Mouse (Mus musculus) E14TG2a.4 (cell line): Measurements from ENCODE around the gene Scaf1.
A peak's percentile ranks its signal among the peaks of the same experiment; 100 is the strongest.

Experiments
- H3K27me3 ChIP-seq: 2 replicates; pipeline ENCODE4 v1.6.1; 2014; ENCODE audit warnings: low read length, control low read depth; ENCODE audit not compliant: insufficient read depth
- H3K36me3 ChIP-seq: 2 replicates; pipeline ENCODE4 v1.6.1; 2014; ENCODE audit warnings: low read length, control low read depth; ENCODE audit not compliant: insufficient read depth
- H3K4me1 ChIP-seq: replicated peaks from 2 replicates; pipeline ENCODE4 v1.6.1; 2014; ENCODE audit warnings: low read depth, low read length, control low read depth
- H3K4me3 ChIP-seq: replicated peaks from 2 replicates; pipeline ENCODE4 v1.5.1; 2014; ENCODE audit warnings: mild to moderate bottlenecking, low read length
- H3K9me3 ChIP-seq: 2 replicates; pipeline ENCODE4 v1.6.1; 2014; ENCODE audit warnings: low read length, control low read depth
- CTCF ChIP-seq: conservative IDR thresholded peaks from 2 replicates; pipeline ENCODE4 v1.5.1; 2014; ENCODE audit warnings: low read length
- NANOG ChIP-seq: IDR thresholded peaks from 2 replicates; pipeline ENCODE4 v1.6.1; 2014; ENCODE audit warnings: borderline replicate concordance, low read length, mixed read lengths
- POU5F1 ChIP-seq: IDR thresholded peaks from 2 replicates; pipeline ENCODE4 v1.6.1; 2014; ENCODE audit warnings: low read length, borderline replicate concordance

Gene Scaf1

GRCm38 (mm10) chr7:45053931-45054510 lies 37.9 kb upstream of the Scaf1 start:
- peaks cover 67% of the 10 kb centered on the region for H3K4me1 ChIP-seq
- peaks cover 16% of the 10 kb centered on the region for H3K36me3 ChIP-seq
- TF ChIP-seq CTCF, result no peak
- no peak for TF ChIP-seq NANOG
- no peak for TF ChIP-seq POU5F1
- peak overlapping the region; percentile 92 for H3K4me3 ChIP-seq
- no peaks in the 10 kb centered on the region for H3K9me3 ChIP-seq
- H3K27me3 ChIP-seq, result no peaks in the 10 kb centered on the region

- no peaks in the 10 kb centered on the region for H3K9me3 ChIP-seq
- TF ChIP-seq CTCF (no peak), NANOG (no peak), POU5F1 (no peak)
- H3K4me1 ChIP-seq, result peaks cover 69% of the 10 kb centered on the region
- H3K27me3 ChIP-seq, result no peaks in the 10 kb centered on the region
- H3K36me3 ChIP-seq, result peaks cover 23% of the 10 kb centered on the region
- peak overlapping the region; percentile 92 for H3K4me3 ChIP-seq
Observed at GRCm38 (mm10) chr7:45053117-45053930, 37.2 kb upstream of the Scaf1 start.

GRCm38 (mm10) chr7:45052862-45053116 lies 36.6 kb upstream of the Scaf1 start, which contains the start of gene Prr12:
Gene Prr12, minus strand, starts transcription at chr7:45052881.
- peaks cover 74% of the 10 kb centered on the region for H3K4me1 ChIP-seq
- peaks cover 28% of the 10 kb centered on the region for H3K36me3 ChIP-seq
- TF ChIP-seq POU5F1 (no peak), CTCF (no peak), NANOG (no peak)
- H3K27me3 ChIP-seq, result no peaks in the 10 kb centered on the region
- H3K4me3 ChIP-seq, result peak within 1 kb of the TSS; percentile 92
- H3K9me3 ChIP-seq, result no peaks in the 10 kb centered on the region

DNA sequence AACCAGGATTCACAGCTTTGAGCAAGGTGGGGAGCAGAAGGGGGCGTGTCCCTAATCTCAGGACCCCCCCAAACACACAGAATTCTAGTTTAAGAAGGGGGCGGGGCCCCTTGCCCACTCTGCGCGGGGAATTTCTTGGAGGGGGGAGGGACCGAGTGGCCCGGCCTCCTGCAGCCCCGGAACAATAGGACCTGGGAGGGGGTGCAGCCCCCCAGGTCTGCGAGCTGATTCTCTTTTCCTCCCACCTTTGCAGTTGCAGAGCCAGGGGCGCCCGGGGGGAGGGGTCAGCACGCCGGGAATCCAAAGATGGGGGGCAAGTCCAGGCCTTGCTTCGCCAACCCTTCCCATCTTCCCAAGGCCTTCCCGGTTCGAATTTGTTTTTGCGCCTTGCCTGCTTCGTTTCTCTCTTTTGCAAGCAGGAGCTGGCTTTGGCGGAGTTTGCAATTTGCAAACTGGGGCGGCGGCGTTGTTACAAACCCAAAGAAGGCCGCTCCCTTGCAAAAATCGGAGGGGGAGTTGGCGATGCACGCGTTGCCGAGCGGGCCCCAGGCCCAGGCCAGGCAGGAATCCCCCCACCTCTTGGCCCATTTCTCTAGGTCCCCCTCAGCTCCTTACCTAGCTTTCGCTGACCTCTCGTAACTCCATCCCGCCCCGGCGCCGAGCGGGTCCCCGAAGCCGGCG lies 36.2 kb upstream of the Scaf1 start:
- peak overlapping the region; percentile 92 for H3K4me3 ChIP-seq
- H3K9me3 ChIP-seq, result no peaks in the 10 kb centered on the region

GRCm38 (mm10) chr7:45051601-45051974 lies 35.4 kb upstream of the Scaf1 start:
- peak overlapping the region; percentile 92 for H3K4me3 ChIP-seq
- H3K27me3 ChIP-seq, result no peaks in the 10 kb centered on the region
- H3K9me3 ChIP-seq, result no peaks in the 10 kb centered on the region
- peaks cover 78% of the 10 kb centered on the region for H3K4me1 ChIP-seq
- TF ChIP-seq POU5F1, result no peak
- no peak for TF ChIP-seq CTCF
- TF ChIP-seq NANOG, result no peak
- H3K36me3 ChIP-seq, result peaks cover 40% of the 10 kb centered on the region

More for the DNA sequence above, 36.2 kb upstream of the Scaf1 start:
- Histone ChIP-seq H3K4me1 (peaks cover 79% of the 10 kb centered on the region), H3K27me3 (no peaks in the 10 kb centered on the region), H3K36me3 (peaks cover 33% of the 10 kb centered on the region)
- TF ChIP-seq NANOG, result no peak
- TF ChIP-seq CTCF, result no peak
- TF ChIP-seq POU5F1, result no peak

DNA sequence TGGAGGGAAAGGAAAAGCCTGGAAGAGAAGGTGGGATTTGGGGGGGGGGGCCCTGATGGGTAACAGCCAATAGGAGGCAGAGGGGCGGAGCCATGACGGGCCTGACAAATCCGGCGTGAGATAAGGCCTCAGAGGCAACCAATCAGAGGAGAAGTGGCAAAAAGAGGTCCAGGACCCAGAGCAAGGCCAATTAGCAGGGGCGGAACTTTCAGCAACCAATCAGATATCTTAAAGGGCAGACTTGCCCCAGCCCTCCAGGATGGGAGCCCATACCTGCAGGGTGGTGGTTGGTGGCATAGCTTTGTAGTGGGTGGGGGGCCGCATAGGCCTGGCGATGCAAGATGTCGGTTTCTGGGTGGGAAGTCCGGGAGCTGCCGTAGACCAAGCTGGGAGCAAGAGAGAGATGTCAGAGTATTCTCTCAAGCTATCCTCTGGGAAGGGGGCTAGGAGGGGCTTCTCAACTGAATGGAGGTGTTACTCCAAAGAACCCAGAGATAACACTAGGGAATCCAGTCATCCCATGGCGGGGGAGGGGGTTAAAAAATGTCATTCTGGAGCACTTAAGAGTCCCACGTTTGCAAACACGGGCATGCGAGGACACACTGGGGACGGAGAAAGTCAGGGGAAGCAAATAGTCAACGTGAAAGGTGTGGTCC lies 34.9 kb upstream of the Scaf1 start:
- Histone ChIP-seq H3K4me1 (peaks cover 78% of the 10 kb centered on the region), H3K4me3 (peak overlapping the region; percentile 92), H3K9me3 (no peaks in the 10 kb centered on the region), H3K36me3 (peaks cover 45% of the 10 kb centered on the region), H3K27me3 (no peaks in the 10 kb centered on the region)
- TF ChIP-seq CTCF, result no peak

- peaks cover 59% of the 10 kb centered on the region for H3K36me3 ChIP-seq
- TF ChIP-seq CTCF, result no peak
- no peak for TF ChIP-seq POU5F1
- no peak for TF ChIP-seq NANOG
Observed at GRCm38 (mm10) chr7:45048923-45049657, 32.9 kb upstream of the Scaf1 start.

GRCm38 (mm10) chr7:45048001-45048890 lies 32.1 kb upstream of the Scaf1 start:
- Histone ChIP-seq H3K4me1 (peaks cover 74% of the 10 kb centered on the region), H3K9me3 (no peaks in the 10 kb centered on the region), H3K4me3 (peak overlapping the region; percentile 67), H3K27me3 (no peaks in the 10 kb centered on the region), H3K36me3 (peaks cover 67% of the 10 kb centered on the region)
- TF ChIP-seq NANOG (no peak), CTCF (no peak), POU5F1 (no peak)

More at GRCm38 (mm10) chr7:45048923-45049657, 32.9 kb upstream of the Scaf1 start:
- H3K4me1 ChIP-seq, result peaks cover 75% of the 10 kb centered on the region
- H3K4me3 ChIP-seq, result peak overlapping the region; percentile 67
- no peaks in the 10 kb centered on the region for H3K27me3 ChIP-seq
- no peaks in the 10 kb centered on the region for H3K9me3 ChIP-seq
